In the genomic region with DNA sequence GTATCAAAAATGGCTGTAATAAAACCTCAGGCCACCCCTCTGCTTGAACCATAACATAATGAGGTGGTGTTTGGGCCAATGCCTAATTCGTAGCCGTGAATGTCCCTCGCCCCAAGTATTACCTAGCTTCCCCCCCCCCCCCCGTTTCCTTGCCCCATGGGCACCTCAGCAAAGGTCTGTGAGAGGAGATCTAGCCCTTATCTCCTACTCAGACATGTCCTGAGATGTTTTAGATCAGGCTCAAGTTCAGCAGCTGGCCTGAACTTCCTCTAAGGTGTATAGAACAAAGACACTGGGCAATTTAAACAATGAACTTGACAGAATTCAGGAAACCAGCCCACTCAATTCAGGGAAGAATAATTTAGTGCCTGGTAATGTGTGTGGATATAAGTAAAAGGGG, we compare ENCODE assay signal across 35 mouse cellular contexts. TPM values are rescaled to one million over a fixed set of nuclear protein-coding genes. Genes with fewer than 3 reads are reported as not detected.
DNase-seq lines count a peak whose midpoint lies in the region; ATAC-seq lines count a peak whose summit lies in the region.
"Had no signal": no experiment of that assay in that cellular context is flagged by ENCODE, and none has a peak within 500 bp of the region (broad histone marks: within the 10 kb centered on the region; RNA-seq: fewer than 3 reads in every experiment).

No protein-coding gene starts in this region.

- intact Hi-C loops in heart, postnatal 10 days (cut with DNase I), result loop anchor here (10.0 kb wide), 1 partner anchor 497 kb away; no protein-coding TSS in a partner anchor

- ATAC-seq in heart, embryonic 12.5 days (ENCODE audit: insufficient number of reproducible peaks, low FRiP score), result no peak
- ATAC-seq in liver, embryonic 13.5 days (ENCODE audit: low read depth), result no peak
- ATAC-seq: activated CD4-positive, CD25-positive, alpha-beta regulatory T cell, adult 4 months; CD4-positive, CD25-positive, alpha-beta regulatory T cell, adult 4 months; forebrain, embryonic 16.5 days; intestine, embryonic 16.5 days had no signal

- H3K4me2 ChIP-seq in heart, embryonic 12.5 days, result peak overlapping the region; percentile 3; the same call in 1 of the 2 replicates
- H3K4me2 ChIP-seq in liver, embryonic 13.5 days, result peak overlapping the region; percentile 85
- H3K4me2 ChIP-seq: embryonic facial prominence, embryonic 12.5 days; hindbrain, embryonic 13.5 days; limb, embryonic 13.5 days; midbrain, embryonic 12.5 days; neural tube, embryonic 12.5 days had no signal

- H3K4me1 ChIP-seq in heart, embryonic 12.5 days (replicated peaks), result no peaks in the 10 kb centered on the region
- peaks cover 67% of the 10 kb centered on the region for H3K4me1 ChIP-seq in liver, embryonic 13.5 days (replicated peaks)
- H3K4me1 ChIP-seq: embryonic facial prominence, embryonic 12.5 days; limb, embryonic 13.5 days; neural tube, embryonic 12.5 days had no signal

- H3K36me3 ChIP-seq in heart, embryonic 12.5 days, result no peaks in the 10 kb centered on the region
- peaks cover 64% of the 10 kb centered on the region for H3K36me3 ChIP-seq in liver, embryonic 13.5 days
- H3K36me3 ChIP-seq: embryonic facial prominence, embryonic 12.5 days; hindbrain, embryonic 13.5 days; limb, embryonic 13.5 days; midbrain, embryonic 12.5 days; neural tube, embryonic 12.5 days had no signal

- H3K27ac ChIP-seq in heart, embryonic 12.5 days (ENCODE audit: poor library complexity, severe bottlenecking), result no peak overlapping the region
- peak overlapping the region; percentile 98 for H3K27ac ChIP-seq in liver, embryonic 13.5 days
- H3K27ac ChIP-seq: embryonic facial prominence, embryonic 12.5 days; gastrocnemius, adult 2 months; hindbrain, embryonic 13.5 days; kidney, postnatal 0 days; limb, embryonic 13.5 days; midbrain, embryonic 12.5 days; neural tube, embryonic 12.5 days had no signal

- H3K4me3 ChIP-seq in heart, embryonic 12.5 days, result no peak overlapping the region
- peak overlapping the region; percentile 78 for H3K4me3 ChIP-seq in liver, embryonic 13.5 days (replicated peaks)
- H3K4me3 ChIP-seq: embryonic facial prominence, embryonic 12.5 days; gastrocnemius, adult 2 months; hindbrain, embryonic 13.5 days; limb, embryonic 13.5 days; megakaryocyte, embryonic 14.5 days; midbrain, embryonic 12.5 days; myocyte; neural tube, embryonic 12.5 days had no signal

- 54% methylated on average over 4 of the region's 4 CpGs for WGBS in heart, embryonic 12.5 days
- WGBS in liver, embryonic 13.5 days (ENCODE audit: insufficient replicate concordance), result 43% methylated on average over 4 of the region's 4 CpGs

- H3K27me3 ChIP-seq in heart, embryonic 12.5 days (replicated peaks), result no peaks in the 10 kb centered on the region
- H3K27me3 ChIP-seq in liver, embryonic 13.5 days, result no peaks in the 10 kb centered on the region
- H3K27me3 ChIP-seq: embryonic facial prominence, embryonic 12.5 days; hindbrain, embryonic 13.5 days; limb, embryonic 13.5 days; megakaryocyte, embryonic 14.5 days; neural tube, embryonic 12.5 days had no signal

- no peaks in the 10 kb centered on the region for H3K9me3 ChIP-seq in heart, embryonic 12.5 days (replicated peaks)
- H3K9me3 ChIP-seq in liver, embryonic 13.5 days (replicated peaks), result no peaks in the 10 kb centered on the region
- H3K9me3 ChIP-seq: embryonic facial prominence, embryonic 12.5 days; hindbrain, embryonic 13.5 days; limb, embryonic 13.5 days; megakaryocyte, embryonic 14.5 days; midbrain, embryonic 12.5 days; neural tube, embryonic 12.5 days had no signal

- H3K9ac ChIP-seq in heart, embryonic 12.5 days, result no peak overlapping the region
- H3K9ac ChIP-seq in liver, embryonic 13.5 days, result peak overlapping the region; percentile 78
- H3K9ac ChIP-seq: embryonic facial prominence, embryonic 12.5 days; hindbrain, embryonic 13.5 days; limb, embryonic 13.5 days; midbrain, embryonic 12.5 days; neural tube, embryonic 12.5 days had no signal

- no peak for DNase-seq in heart, postnatal 10 days
- DNase-seq in c-Kit-negative CD71-positive TER-119-positive erythroid progenitor cells, embryonic 14.5 days (ENCODE audit: low read depth, low spot score), result peak; percentile 45
- DNase-seq in liver, embryonic 13.5 days, result no peak
- no peak for DNase-seq in Muller cell, postnatal 12 days (ENCODE audit: inconsistent ontology term)
- DNase-seq in spleen, adult 18-20 months, result no peak
- no peak for DNase-seq in adrenal gland, postnatal 14 days
- DNase-seq: adrenal gland, adult 2 months; cerebellum, adult 11-12 months; cerebellum, adult 9-11 months; embryo, embryonic 11 days; gastrocnemius, adult 2 months; kidney, adult 8-10 months; kidney, postnatal 4 days; lung, adult 2 months; lung, postnatal 36 days; thymus, postnatal 4 days had no signal

RNA-seq across cellular contexts. Expression of a gene that starts 3.7 kb away (rescaled TPM):
- 18.4 and 22.5 TPM in 2 replicates for polyA plus RNA-seq in heart, embryonic 12.5 days (2016; fragmentation: Nextera tagmentation; extraction: Ambion mirVana)
- 1 to 10 TPM; 1.0 to 1.6 TPM for total RNA-seq in heart, postnatal 10 days (2021)
- polyA plus RNA-seq in liver, embryonic 13.5 days (2015; fragmentation: Nextera tagmentation; extraction: Ambion mirVana), result 610 and 732 TPM in 2 replicates
- 4.1 and 16.8 TPM in 2 replicates for total RNA-seq in adrenal gland, postnatal 14 days (2021)
- total RNA-seq: adrenal gland, adult 2 months; gastrocnemius, adult 2 months; layer of hippocampus, adult 8-10 months; layer of hippocampus, postnatal 25 days; left cerebral cortex, adult 8-10 months; left cerebral cortex, postnatal 36 days had no signal
- polyA plus RNA-seq: adrenal gland, adult 2 months; CD4-positive, CD25-positive, alpha-beta regulatory T cell, adult 4 months; gonadal fat pad, adult 2 months; myocyte; testis, adult 2 months had no signal
